Mouse (Mus musculus) limb, embryonic 11.5 days (tissue): ENCODE measurements around the gene Myg1. TPM values are rescaled to one million over a fixed set of nuclear protein-coding genes. Genes with fewer than 3 reads are reported as not detected.
A peak's percentile ranks its signal among the peaks of the same experiment; 100 is the strongest.

Source experiments
- ATAC-seq: fragments of 200-750 bp; cut with Nextera tagmentation; 2 replicates; pipeline ENCODE4 v1.8.0; 2017; ENCODE audit warnings: low read depth; ENCODE audit not compliant: insufficient number of reproducible peaks, low FRiP score, low TSS enrichment
- DNase-seq: peaks from one replicate; pipeline ENCODE4 v3.0.0-alpha.2; 2015; ENCODE audit warnings: low spot score
- H3K27ac ChIP-seq: fragments of 300-500 bp; sonication (generic); replicated peaks from 2 replicates; pipeline ENCODE4 v1.5.1; 2014; ENCODE audit warnings: low read depth, mild to moderate bottlenecking, low read length
- H3K27me3 ChIP-seq: fragments of 300-500 bp; sonication (generic); 2 replicates; pipeline ENCODE4 v1.6.1; 2014; ENCODE audit warnings: mild to moderate bottlenecking, low read length, mixed read lengths; ENCODE audit not compliant: control insufficient read depth, insufficient read depth
- H3K36me3 ChIP-seq: fragments of 300-500 bp; sonication (generic); 2 replicates; pipeline ENCODE4 v1.6.1; 2014; ENCODE audit warnings: mild to moderate bottlenecking, low read length, moderate library complexity, mixed read lengths; ENCODE audit not compliant: control insufficient read depth, insufficient read depth
- H3K4me1 ChIP-seq: fragments of 300-500 bp; sonication (generic); 2 replicates; pipeline ENCODE4 v1.6.1; 2014; ENCODE audit warnings: low read length, mixed read lengths; ENCODE audit not compliant: control insufficient read depth, insufficient read depth
- H3K4me2 ChIP-seq: fragments of 300-500 bp; sonication (generic); 2 replicates; pipeline ENCODE4 v1.6.1; 2014; ENCODE audit warnings: low read depth, mild to moderate bottlenecking, moderate library complexity; ENCODE audit not compliant: severe bottlenecking
- H3K4me3 ChIP-seq: fragments of 300-500 bp; sonication (generic); 2 replicates; pipeline ENCODE4 v1.5.1; 2014; ENCODE audit warnings: low read depth, low read length
- H3K9ac ChIP-seq: fragments of 300-500 bp; sonication (generic); 2 replicates; pipeline ENCODE4 v1.6.1; 2014; ENCODE audit warnings: mild to moderate bottlenecking, low read length
- H3K9me3 ChIP-seq: fragments of 300-500 bp; sonication (generic); 2 replicates; pipeline ENCODE4 v1.6.1; 2016; ENCODE audit warnings: low read length; ENCODE audit not compliant: control insufficient read depth
- WGBS: fragments of 180-500 bp; shearing (Covaris S2); extraction: QIAGEN DNeasy Blood & Tissue Kit; methylation state at CpG from one replicate; pipeline ENCODE4 v1.1.7; 2014; 5-methylcytosine and 5-hydroxymethylcytosine counted together
- polyA plus RNA-seq: library from polyadenylated mRNA; unstranded; fragments of >200 nt; fragmentation: Nextera tagmentation; extraction: Ambion mirVana; gene quantifications from 2 replicates; pipeline ENCODE4 v1.2.1, GENCODE M21; 2014

Gene Myg1
- 122 and 133 TPM in 2 replicates for polyA plus RNA-seq

DNA sequence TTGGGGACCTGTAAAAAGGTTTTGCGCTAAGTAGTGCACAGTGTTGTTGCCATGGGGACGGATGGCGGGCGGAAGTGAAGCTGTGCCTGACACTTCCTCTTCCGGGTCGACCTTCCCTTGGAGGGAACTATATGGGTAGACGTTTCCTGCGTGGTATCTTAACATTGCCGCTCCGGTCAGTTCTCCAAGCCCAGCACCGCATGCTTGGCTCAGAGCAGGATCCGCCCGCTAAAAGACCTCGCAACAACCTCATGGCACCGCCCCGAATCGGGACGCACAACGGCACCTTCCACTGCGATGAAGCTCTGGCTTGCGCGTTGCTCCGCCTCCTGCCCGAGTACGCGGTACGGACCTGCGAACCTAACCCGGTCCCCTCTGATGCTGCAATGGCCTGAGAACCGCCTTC is at the start of gene Myg1:
TSS of gene Myg1 (plus strand) at position 100 of the 406 bp plus-strand sequence.
- under 1% methylated on average over 30 of the region's 30 CpGs for WGBS
- Histone ChIP-seq H3K4me1 (peaks cover 17% of the 10 kb centered on the region), H3K27ac (peak within 1 kb of the TSS; percentile 43; the same call in 1 of the 2 replicates), H3K9me3 (no peaks in the 10 kb centered on the region), H3K36me3 (peaks cover 26% of the 10 kb centered on the region), H3K27me3 (no peaks in the 10 kb centered on the region), H3K4me2 (peak within 1 kb of the TSS; percentile 53), H3K9ac (peak within 1 kb of the TSS; percentile 61), H3K4me3 (peak within 1 kb of the TSS; percentile 78)
- DNase-seq: peak; percentile 90
- peak; percentile 90 for ATAC-seq

DNA sequence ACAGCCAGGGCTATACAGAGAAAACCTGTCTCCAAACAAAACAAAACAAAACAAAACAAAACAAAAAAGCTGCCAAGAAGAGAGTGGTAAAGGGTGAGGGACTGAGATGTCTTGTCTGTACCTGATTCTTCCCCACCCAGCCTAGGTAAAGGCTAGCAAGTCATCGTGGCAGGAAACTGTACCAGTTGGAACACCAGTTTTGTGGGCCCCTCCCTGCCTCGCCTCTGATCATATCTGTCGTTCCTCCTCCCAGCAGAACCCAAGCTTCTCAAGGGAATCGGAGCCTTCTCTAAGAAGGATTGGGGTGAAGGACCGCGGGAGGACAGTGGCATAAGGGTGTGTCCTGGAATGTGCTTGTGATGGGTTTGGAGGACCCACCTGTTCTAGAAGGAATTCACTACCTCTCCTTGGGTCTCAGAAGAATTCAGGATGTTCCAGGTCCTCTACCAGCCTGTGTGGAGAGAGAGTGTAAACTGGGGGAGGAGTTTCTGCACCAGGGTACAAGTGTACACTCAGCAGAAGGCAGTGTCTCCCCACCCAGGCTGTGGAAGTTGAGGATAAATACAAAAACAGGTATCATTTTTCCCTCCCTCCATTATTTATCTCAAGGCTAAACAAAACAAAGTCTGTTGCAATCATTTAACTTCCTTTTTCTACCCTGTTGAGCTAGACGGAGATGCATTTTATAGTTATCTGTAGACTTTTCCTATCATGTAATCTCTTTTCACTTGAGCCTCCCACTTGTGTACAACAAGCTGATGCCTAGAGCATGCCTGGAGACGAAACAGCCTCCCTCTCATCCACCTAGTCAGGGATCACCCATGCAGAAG is 48.8 kb upstream of the Myg1 start:
- Histone ChIP-seq H3K9me3 (no peaks in the 10 kb centered on the region), H3K4me2 (no peak overlapping the region), H3K27ac (no peak overlapping the region), H3K36me3 (peaks cover 13% of the 10 kb centered on the region), H3K27me3 (no peaks in the 10 kb centered on the region), H3K4me1 (peaks cover 7% of the 10 kb centered on the region), H3K4me3 (no peak overlapping the region), H3K9ac (no peak overlapping the region)
- DNase-seq (no peak), ATAC-seq (no peak)
- 90% methylated on average over 8 of the region's 8 CpGs for WGBS

DNA sequence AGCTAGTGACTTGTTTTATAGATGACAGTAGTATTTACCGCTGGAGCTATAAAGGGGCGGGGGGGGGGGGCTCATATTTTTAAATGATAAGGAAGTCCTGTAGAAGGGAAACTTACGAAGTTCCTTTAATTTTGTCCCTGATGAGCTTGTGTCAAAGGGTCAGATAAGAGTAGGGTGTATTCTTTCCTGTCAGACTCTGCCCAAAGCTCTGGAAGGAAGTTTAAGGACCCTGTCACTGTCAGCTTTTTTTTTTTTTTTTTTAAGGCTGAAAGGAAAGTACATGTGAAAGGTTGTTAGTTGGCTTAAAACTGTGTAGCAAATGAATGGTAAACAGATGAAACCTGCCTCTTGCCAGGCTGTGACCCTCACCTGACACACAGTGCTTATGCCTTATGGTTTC is 47.9 kb upstream of the Myg1 start:
- DNase-seq: no peak
- WGBS: 78% methylated on average over 3 of the region's 3 CpGs

DNA sequence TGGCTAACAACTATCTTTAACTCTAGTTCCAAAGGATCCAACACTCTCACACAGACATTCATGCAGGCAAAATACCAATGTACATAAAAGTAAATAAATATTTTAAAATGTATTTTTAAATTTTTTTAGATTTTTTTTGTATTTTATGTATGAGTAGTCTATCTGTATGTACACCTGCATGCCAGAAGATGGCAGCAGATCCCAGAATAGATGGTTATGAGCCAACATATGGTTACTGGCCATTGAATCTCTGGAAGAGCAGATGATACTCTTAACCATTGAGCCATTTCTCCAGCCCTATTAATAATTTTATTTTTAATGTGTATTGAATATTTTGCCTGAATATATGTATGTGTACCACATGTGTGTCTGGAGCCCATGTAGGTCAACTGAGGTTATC is 44.1 kb upstream of the Myg1 start:
- Histone ChIP-seq H3K27me3 (no peaks in the 10 kb centered on the region), H3K9ac (no peak overlapping the region), H3K4me2 (no peak overlapping the region), H3K9me3 (no peaks in the 10 kb centered on the region), H3K4me1 (no peaks in the 10 kb centered on the region), H3K36me3 (peaks cover 2% of the 10 kb centered on the region; the same call in 1 of the 2 replicates), H3K4me3 (no peak overlapping the region), H3K27ac (no peak overlapping the region)
- DNase-seq: peak; percentile 47
- ATAC-seq: no peak

More for the DNA sequence above, 47.9 kb upstream of the Myg1 start:
- no peak overlapping the region for H3K27ac ChIP-seq
- no peak overlapping the region for H3K4me3 ChIP-seq
- peaks cover 13% of the 10 kb centered on the region for H3K36me3 ChIP-seq
- ATAC-seq: no peak
- H3K4me1 ChIP-seq: peaks cover 7% of the 10 kb centered on the region
- H3K9ac ChIP-seq: no peak overlapping the region
- no peaks in the 10 kb centered on the region for H3K27me3 ChIP-seq
- no peaks in the 10 kb centered on the region for H3K9me3 ChIP-seq
- H3K4me2 ChIP-seq: no peak overlapping the region

GRCm38 (mm10) chr15:102295633-102296367 is 35.7 kb upstream of the Myg1 start, which contains the start of gene Espl1:
TSS of gene Espl1 (plus strand) at chr15:102296266.
- Histone ChIP-seq H3K9me3 (no peaks in the 10 kb centered on the region), H3K4me2 (peak within 1 kb of the TSS; percentile 61), H3K27me3 (no peaks in the 10 kb centered on the region), H3K9ac (0 out of 2 replicates have a peak within 1 kb of the TSS, but pooled peaks have one; percentile 28), H3K4me3 (peak within 1 kb of the TSS; percentile 61), H3K4me1 (no peaks in the 10 kb centered on the region), H3K36me3 (peaks cover 18% of the 10 kb centered on the region), H3K27ac (no peak within 1 kb of the TSS)
- DNase-seq: peak; percentile 98
- WGBS: 7% methylated on average over 25 of the region's 25 CpGs
- ATAC-seq: peak; percentile 95

DNA sequence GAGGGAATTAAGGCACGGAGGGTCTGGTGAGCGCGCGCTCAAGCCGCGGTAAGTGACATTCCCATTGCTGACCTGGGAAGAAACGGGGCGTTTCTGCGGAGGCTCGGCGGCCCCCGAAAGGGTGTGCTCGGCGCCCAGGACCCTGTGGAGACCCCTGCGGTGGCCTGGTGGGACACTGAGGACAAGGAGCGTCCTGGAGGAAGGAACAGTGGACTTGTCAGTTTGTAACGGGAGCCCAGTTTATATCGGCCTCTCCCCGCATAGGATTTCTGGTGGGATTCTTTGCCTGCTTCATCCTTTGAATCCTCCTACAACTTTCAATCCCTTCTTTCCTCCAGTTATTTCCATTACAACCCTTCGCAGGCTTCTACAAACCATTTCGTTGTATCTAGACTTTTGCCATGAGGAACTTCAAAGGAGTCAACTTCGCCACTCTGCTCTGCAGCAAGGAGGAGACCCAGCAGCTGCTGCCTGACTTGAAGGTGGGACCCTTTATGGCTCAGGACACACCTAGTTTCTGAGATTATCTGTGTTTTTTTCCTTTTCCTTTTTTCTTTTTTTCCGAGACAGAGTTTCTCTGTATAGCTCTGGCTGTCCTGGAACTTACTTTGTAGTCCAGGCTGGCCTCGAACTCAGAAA is 35.0 kb upstream of the Myg1 start:
- 0 out of 2 replicates have a peak overlapping the region, but pooled peaks have one; percentile 28 for H3K9ac ChIP-seq
- DNase-seq (no peak), ATAC-seq (peak; percentile 31; the same call in 1 of the 2 replicates)
- no peaks in the 10 kb centered on the region for H3K9me3 ChIP-seq
- H3K36me3 ChIP-seq: peaks cover 22% of the 10 kb centered on the region
- WGBS: 4% methylated on average over 24 of the region's 24 CpGs
- H3K27me3 ChIP-seq: no peaks in the 10 kb centered on the region
- no peak overlapping the region for H3K27ac ChIP-seq
- H3K4me1 ChIP-seq: no peaks in the 10 kb centered on the region
- peak overlapping the region; percentile 61 for H3K4me3 ChIP-seq
- peak overlapping the region; percentile 61 for H3K4me2 ChIP-seq

DNA sequence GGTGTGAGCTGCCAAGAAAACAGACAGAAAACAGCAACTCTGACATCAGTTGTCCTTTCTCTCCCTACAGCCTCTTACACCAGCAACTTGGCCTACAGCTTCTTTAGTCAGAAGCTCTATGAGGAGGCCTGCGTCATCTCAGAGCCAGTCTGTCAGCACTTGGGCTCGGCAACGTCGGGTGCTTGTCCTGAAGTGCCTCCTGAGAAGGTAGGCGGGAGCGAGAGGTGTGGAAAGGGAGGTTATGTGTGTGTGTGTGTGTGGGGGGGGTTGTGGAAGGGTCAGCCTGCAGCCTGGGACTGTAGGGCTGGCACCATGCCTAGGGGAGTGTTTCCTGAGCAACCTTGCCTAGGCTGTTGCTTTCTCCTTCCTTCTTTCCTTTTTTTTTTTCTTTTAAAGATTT is 29.0 kb upstream of the Myg1 start:
- no peaks in the 10 kb centered on the region for H3K9me3 ChIP-seq
- no peak overlapping the region for H3K27ac ChIP-seq
- no peak overlapping the region for H3K4me2 ChIP-seq
- no peaks in the 10 kb centered on the region for H3K4me1 ChIP-seq
- 94% methylated on average over 6 of the region's 6 CpGs for WGBS
- no peak for DNase-seq
- no peak for ATAC-seq
- no peak overlapping the region for H3K4me3 ChIP-seq
- peaks cover 54% of the 10 kb centered on the region for H3K36me3 ChIP-seq
- no peaks in the 10 kb centered on the region for H3K27me3 ChIP-seq
- H3K9ac ChIP-seq: no peak overlapping the region

GRCm38 (mm10) chr15:102308717-102309116 is 22.8 kb upstream of the Myg1 start:
- 88% methylated on average over 9 of the region's 9 CpGs for WGBS
- Histone ChIP-seq H3K27me3 (no peaks in the 10 kb centered on the region), H3K4me3 (no peak overlapping the region), H3K4me2 (no peak overlapping the region), H3K9me3 (no peaks in the 10 kb centered on the region), H3K4me1 (no peaks in the 10 kb centered on the region), H3K27ac (no peak overlapping the region), H3K36me3 (peaks cover 43% of the 10 kb centered on the region), H3K9ac (no peak overlapping the region)
- ATAC-seq (no peak), DNase-seq (no peak)
